Mouse (Mus musculus): ENCODE results near the gene Vmn1r203.
"Not testable (repeated sequence)": the region's sequence is repeated elsewhere in the genome, so short reads cannot be mapped to it uniquely, and the experiment has no call there.

The Vmn1r203 gene

GRCm38 (mm10) chr13:22517814-22518213, at the start of gene Vmn1r203:
TSS of gene Vmn1r203 (plus strand) at chr13:22518114.
- no peak for DNase-seq

GRCm38 (mm10) chr13:22471623-22472022, 46.3 kb upstream of the Vmn1r203 start, which contains the start of gene Vmn1r201:
TSS of gene Vmn1r201 (plus strand) at chr13:22471923.
- DNase-seq, result no peak

GRCm38 (mm10) chr13:22502431-22502830, 15.5 kb upstream of the Vmn1r203 start:
- DNase-seq, result no peak

GRCm38 (mm10) chr13:22505281-22505680, 12.6 kb upstream of the Vmn1r203 start, which contains the start of gene Vmn1r202:
TSS of gene Vmn1r202 (minus strand) at chr13:22505381.
- no peak for DNase-seq

- DNase-seq, result not testable (repeated sequence)
Measured at GRCm38 (mm10) chr13:22552898-22553297, 35.0 kb downstream of the Vmn1r203 start, which contains the start of gene Vmn1r204. TSS of gene Vmn1r204 (plus strand) at chr13:22553198.

GRCm38 (mm10) chr13:22574911-22575310, 57.0 kb downstream of the Vmn1r203 start:
- DNase-seq, result not testable (repeated sequence)

Data from cerebellum, adult 9-11 months (tissue).